Mouse (Mus musculus): Measurements from ENCODE around the gene Mapk8ip2. TPM values are rescaled to one million over a fixed set of nuclear protein-coding genes. Genes with fewer than 3 reads are reported as not detected.

Gene Mapk8ip2
- polyA plus RNA-seq, 1 experiment, result 31.9 TPM

DNA sequence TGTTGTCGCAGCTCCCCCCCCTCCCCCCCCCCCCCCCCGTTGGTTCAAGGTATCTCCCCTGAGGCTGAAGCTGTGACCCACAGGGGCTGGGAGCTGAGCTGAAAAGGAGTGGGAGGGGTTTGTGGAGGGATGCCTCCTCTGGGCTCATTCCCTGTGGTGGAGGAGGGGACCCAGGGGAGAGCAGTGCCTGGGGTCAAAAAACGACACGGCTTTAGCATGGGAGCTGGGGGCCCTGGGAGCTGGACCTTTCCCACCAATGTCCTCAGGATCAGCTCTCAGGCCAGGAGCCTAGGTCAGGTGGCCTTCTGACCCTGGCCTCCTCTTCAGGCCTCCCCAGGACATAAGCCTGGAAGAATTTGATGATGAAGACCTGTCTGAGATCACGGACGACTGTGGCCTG, 1.1 kb downstream of the Mapk8ip2 start:
- Histone ChIP-seq H3K27ac (ENCODE audit: control insufficient read depth, insufficient read depth, low read depth, low read length) (no peak overlapping the region), H3K27me3 (ENCODE audit: control insufficient read depth, insufficient read depth, low read length) (no peaks in the 10 kb centered on the region), H3K4me1 (ENCODE audit: control insufficient read depth, insufficient read depth, low read length) (peaks cover 13% of the 10 kb centered on the region), H3K36me3 (ENCODE audit: control insufficient read depth, insufficient read depth, low read length) (no peaks in the 10 kb centered on the region; the same call in 1 of the 2 replicates), H3K4me3 (ENCODE audit: control insufficient read depth, low read depth, low read length) (peak overlapping the region; percentile 61)
- TF ChIP-seq CTCF (IDR thresholded peaks at IDR 0.05; ENCODE audit: control insufficient read depth, insufficient read depth, insufficient replicate concordance, low read depth, low read length) (no peak), POLR2A (IDR thresholded peaks at IDR 0.05; ENCODE audit: control insufficient read depth, low read depth, low read length) (no peak)

DNA sequence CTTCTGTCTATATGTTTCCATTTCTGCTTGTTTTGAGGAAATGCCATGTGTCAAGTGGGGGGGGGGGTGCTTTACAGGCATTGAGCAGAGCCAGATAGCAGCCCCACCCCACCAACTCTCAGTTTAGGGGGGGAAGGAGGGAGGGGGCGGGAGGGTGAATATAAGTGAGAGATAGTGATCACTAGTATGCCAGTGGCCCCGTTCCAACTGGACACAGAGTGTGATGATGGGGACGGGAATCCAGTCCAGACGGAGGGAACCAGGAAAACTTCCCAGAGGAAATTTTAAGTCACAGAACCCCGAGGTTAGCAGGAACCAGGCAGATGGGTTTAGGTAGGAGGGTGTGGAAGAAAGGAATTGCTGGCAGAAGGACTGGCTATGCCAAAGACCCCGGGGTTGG, 1.9 kb downstream of the Mapk8ip2 start:
- Histone ChIP-seq H3K27me3 (ENCODE audit: control insufficient read depth, insufficient read depth, low read length) (no peaks in the 10 kb centered on the region), H3K36me3 (ENCODE audit: control insufficient read depth, insufficient read depth, low read length) (no peaks in the 10 kb centered on the region; the same call in 1 of the 2 replicates), H3K4me3 (ENCODE audit: control insufficient read depth, low read depth, low read length) (peak overlapping the region; percentile 61; the same call in 1 of the 2 replicates), H3K27ac (ENCODE audit: control insufficient read depth, insufficient read depth, low read depth, low read length) (no peak overlapping the region), H3K4me1 (ENCODE audit: control insufficient read depth, insufficient read depth, low read length) (peaks cover 13% of the 10 kb centered on the region)
- TF ChIP-seq CTCF (IDR thresholded peaks at IDR 0.05; ENCODE audit: control insufficient read depth, insufficient read depth, insufficient replicate concordance, low read depth, low read length) (no peak), POLR2A (IDR thresholded peaks at IDR 0.05; ENCODE audit: control insufficient read depth, low read depth, low read length) (no peak)

GRCm38 (mm10) chr15:89458942-89459341, 5.2 kb downstream of the Mapk8ip2 start:
- Histone ChIP-seq H3K27me3 (ENCODE audit: control insufficient read depth, insufficient read depth, low read length) (no peaks in the 10 kb centered on the region), H3K4me1 (ENCODE audit: control insufficient read depth, insufficient read depth, low read length) (peaks cover 8% of the 10 kb centered on the region), H3K4me3 (ENCODE audit: control insufficient read depth, low read depth, low read length) (no peak overlapping the region; the same call in 1 of the 2 replicates), H3K36me3 (ENCODE audit: control insufficient read depth, insufficient read depth, low read length) (no peaks in the 10 kb centered on the region; the same call in 1 of the 2 replicates), H3K27ac (ENCODE audit: control insufficient read depth, insufficient read depth, low read depth, low read length) (no peak overlapping the region)
- TF ChIP-seq POLR2A (IDR thresholded peaks at IDR 0.05; ENCODE audit: control insufficient read depth, low read depth, low read length) (no peak), CTCF (IDR thresholded peaks at IDR 0.05; ENCODE audit: control insufficient read depth, insufficient read depth, insufficient replicate concordance, low read depth, low read length) (no peak)

DNA sequence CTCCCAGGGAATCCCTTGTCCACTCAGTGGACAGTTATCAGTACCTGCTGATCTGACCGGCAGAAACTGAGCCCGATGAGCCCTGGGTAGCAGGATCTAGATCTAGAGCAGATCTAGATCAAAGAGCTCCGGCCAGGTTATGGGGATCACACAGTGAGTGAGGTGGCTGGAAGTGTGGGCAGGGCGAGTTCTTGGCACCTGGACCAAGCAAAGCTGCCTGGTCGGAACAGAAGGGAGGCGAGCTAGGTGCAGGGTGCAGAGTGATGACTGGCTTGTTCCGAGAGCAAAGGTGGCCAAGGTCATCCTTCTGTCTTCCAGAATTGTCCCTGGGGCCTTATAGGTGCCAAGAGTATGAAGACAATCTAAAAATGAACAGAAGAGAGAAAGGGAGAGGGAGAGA, 6.1 kb downstream of the Mapk8ip2 start:
- Histone ChIP-seq H3K27me3 (ENCODE audit: control insufficient read depth, insufficient read depth, low read length) (no peaks in the 10 kb centered on the region), H3K4me1 (ENCODE audit: control insufficient read depth, insufficient read depth, low read length) (peaks cover 7% of the 10 kb centered on the region), H3K4me3 (ENCODE audit: control insufficient read depth, low read depth, low read length) (no peak overlapping the region), H3K36me3 (ENCODE audit: control insufficient read depth, insufficient read depth, low read length) (no peaks in the 10 kb centered on the region; the same call in 1 of the 2 replicates), H3K27ac (ENCODE audit: control insufficient read depth, insufficient read depth, low read depth, low read length) (no peak overlapping the region)
- no peak for TF ChIP-seq CTCF (IDR thresholded peaks at IDR 0.05; ENCODE audit: control insufficient read depth, insufficient read depth, insufficient replicate concordance, low read depth, low read length)
- TF ChIP-seq POLR2A (IDR thresholded peaks at IDR 0.05; ENCODE audit: control insufficient read depth, low read depth, low read length), result no peak

GRCm38 (mm10) chr15:89460298-89460697, 6.6 kb downstream of the Mapk8ip2 start:
- H3K4me3 ChIP-seq (ENCODE audit: control insufficient read depth, low read depth, low read length), result no peak overlapping the region
- no peak overlapping the region for H3K27ac ChIP-seq (ENCODE audit: control insufficient read depth, insufficient read depth, low read depth, low read length)
- no peaks in the 10 kb centered on the region; the same call in 1 of the 2 replicates for H3K36me3 ChIP-seq (ENCODE audit: control insufficient read depth, insufficient read depth, low read length)
- TF ChIP-seq CTCF (IDR thresholded peaks at IDR 0.05; ENCODE audit: control insufficient read depth, insufficient read depth, insufficient replicate concordance, low read depth, low read length), result no peak
- TF ChIP-seq POLR2A (IDR thresholded peaks at IDR 0.05; ENCODE audit: control insufficient read depth, low read depth, low read length), result no peak
- no peaks in the 10 kb centered on the region for H3K27me3 ChIP-seq (ENCODE audit: control insufficient read depth, insufficient read depth, low read length)
- H3K4me1 ChIP-seq (ENCODE audit: control insufficient read depth, insufficient read depth, low read length), result peaks cover 4% of the 10 kb centered on the region

- Histone ChIP-seq H3K27ac (ENCODE audit: control insufficient read depth, insufficient read depth, low read depth, low read length) (no peak overlapping the region), H3K4me1 (ENCODE audit: control insufficient read depth, insufficient read depth, low read length) (peaks cover 4% of the 10 kb centered on the region), H3K36me3 (ENCODE audit: control insufficient read depth, insufficient read depth, low read length) (no peaks in the 10 kb centered on the region; the same call in 1 of the 2 replicates), H3K27me3 (ENCODE audit: control insufficient read depth, insufficient read depth, low read length) (no peaks in the 10 kb centered on the region), H3K4me3 (ENCODE audit: control insufficient read depth, low read depth, low read length) (no peak overlapping the region)
- TF ChIP-seq POLR2A (IDR thresholded peaks at IDR 0.05; ENCODE audit: control insufficient read depth, low read depth, low read length) (no peak), CTCF (IDR thresholded peaks at IDR 0.05; ENCODE audit: control insufficient read depth, insufficient read depth, insufficient replicate concordance, low read depth, low read length) (no peak)
These were observed 7.6 kb downstream of the Mapk8ip2 start for GRCm38 (mm10) chr15:89461321-89461720.

DNA sequence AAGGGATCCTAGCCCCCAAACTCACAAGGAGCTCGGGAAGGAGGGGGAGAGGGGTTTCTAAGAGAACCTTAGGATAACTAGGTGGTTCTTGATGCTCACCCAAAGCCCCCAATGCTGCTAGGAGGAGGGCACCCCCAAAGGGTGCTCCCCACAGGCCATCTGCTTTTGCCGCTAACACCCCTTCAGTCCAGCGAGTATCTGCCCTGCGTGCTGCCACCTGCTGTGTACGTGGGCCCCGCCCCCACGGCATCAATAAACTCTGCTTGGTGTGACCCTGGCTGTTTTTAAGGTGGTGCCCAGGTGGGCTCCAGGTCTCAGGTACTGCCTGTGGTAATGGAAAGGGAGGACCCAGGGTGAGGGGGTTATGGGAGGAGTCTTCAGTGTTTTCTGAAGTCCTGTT, 8.5 kb downstream of the Mapk8ip2 start:
- no peak overlapping the region for H3K4me3 ChIP-seq (ENCODE audit: control insufficient read depth, low read depth, low read length)
- no peaks in the 10 kb centered on the region for H3K36me3 ChIP-seq (ENCODE audit: control insufficient read depth, insufficient read depth, low read length)
- H3K4me1 ChIP-seq (ENCODE audit: control insufficient read depth, insufficient read depth, low read length), result peaks cover 4% of the 10 kb centered on the region
- no peaks in the 10 kb centered on the region for H3K27me3 ChIP-seq (ENCODE audit: control insufficient read depth, insufficient read depth, low read length)
- no peak overlapping the region for H3K27ac ChIP-seq (ENCODE audit: control insufficient read depth, insufficient read depth, low read depth, low read length)
- no peak for TF ChIP-seq CTCF (IDR thresholded peaks at IDR 0.05; ENCODE audit: control insufficient read depth, insufficient read depth, insufficient replicate concordance, low read depth, low read length)
- TF ChIP-seq POLR2A (IDR thresholded peaks at IDR 0.05; ENCODE audit: control insufficient read depth, low read depth, low read length), result no peak

All from testis, adult 2 months (tissue).